Mouse (Mus musculus): Measurements from ENCODE around the gene Bmp2. TPM values are rescaled to one million over a fixed set of nuclear protein-coding genes. Genes with fewer than 3 reads are reported as not detected.
A peak's percentile ranks its signal among the peaks of the same experiment; 100 is the strongest.

Gene Bmp2
- polyA plus RNA-seq, 1 experiment from 2014 or later = 0.78 TPM

GRCm38 (mm10) chr2:133553911-133554285, 1.9 kb downstream of the Bmp2 start:
- peaks cover 37% of the 10 kb centered on the region for H3K27me3 ChIP-seq (ENCODE audit: control insufficient read depth, insufficient read depth, low read length)
- WGBS = 36% methylated on average over 9 of the region's 9 CpGs
- no peak overlapping the region for H3K27ac ChIP-seq (ENCODE audit: low read depth, low read length)
- ATAC-seq (ENCODE audit: low read depth) = no peak
- H3K4me3 ChIP-seq (ENCODE audit: low read depth, low read length) = peak overlapping the region; percentile 35
- H3K4me1 ChIP-seq (ENCODE audit: control insufficient read depth, insufficient read depth, low read length) = peaks cover 8% of the 10 kb centered on the region
- peak overlapping the region; percentile 39 for H3K9ac ChIP-seq (replicated peaks; ENCODE audit: low read depth, low read length)
- H3K4me2 ChIP-seq (ENCODE audit: low read depth, low read length) = peak overlapping the region; percentile 97
- H3K36me3 ChIP-seq (ENCODE audit: control insufficient read depth, insufficient read depth, low read length) = no peaks in the 10 kb centered on the region
- no peaks in the 10 kb centered on the region for H3K9me3 ChIP-seq (ENCODE audit: control insufficient read depth, low read length)

GRCm38 (mm10) chr2:133554286-133555021, 2.5 kb downstream of the Bmp2 start:
- Histone ChIP-seq H3K4me2 (ENCODE audit: low read depth, low read length) (peak overlapping the region; percentile 97), H3K36me3 (ENCODE audit: control insufficient read depth, insufficient read depth, low read length) (no peaks in the 10 kb centered on the region), H3K9me3 (ENCODE audit: control insufficient read depth, low read length) (no peaks in the 10 kb centered on the region), H3K9ac (replicated peaks; ENCODE audit: low read depth, low read length) (peak overlapping the region; percentile 39), H3K27me3 (ENCODE audit: control insufficient read depth, insufficient read depth, low read length) (peaks cover 37% of the 10 kb centered on the region), H3K4me3 (ENCODE audit: low read depth, low read length) (peak overlapping the region; percentile 35), H3K4me1 (ENCODE audit: control insufficient read depth, insufficient read depth, low read length) (peaks cover 8% of the 10 kb centered on the region), H3K27ac (ENCODE audit: low read depth, low read length) (no peak overlapping the region)
- WGBS = 1% methylated on average over 47 of the region's 55 CpGs
- ATAC-seq (ENCODE audit: low read depth) = peak; percentile 33; the same call in 1 of the 2 replicates

- Histone ChIP-seq H3K9ac (replicated peaks; ENCODE audit: low read depth, low read length) (no peak overlapping the region), H3K4me3 (ENCODE audit: low read depth, low read length) (no peak overlapping the region), H3K27ac (ENCODE audit: low read depth, low read length) (no peak overlapping the region), H3K36me3 (ENCODE audit: control insufficient read depth, insufficient read depth, low read length) (no peaks in the 10 kb centered on the region), H3K27me3 (ENCODE audit: control insufficient read depth, insufficient read depth, low read length) (no peaks in the 10 kb centered on the region), H3K9me3 (ENCODE audit: control insufficient read depth, low read length) (no peaks in the 10 kb centered on the region), H3K4me1 (ENCODE audit: control insufficient read depth, insufficient read depth, low read length) (no peaks in the 10 kb centered on the region), H3K4me2 (ENCODE audit: low read depth, low read length) (no peak overlapping the region)
- no peak for ATAC-seq (ENCODE audit: low read depth)
- 81% methylated on average over 10 of the region's 10 CpGs for WGBS
Observed at GRCm38 (mm10) chr2:133564248-133564886, 12.4 kb downstream of the Bmp2 start.

GRCm38 (mm10) chr2:133565424-133565823, 13.5 kb downstream of the Bmp2 start:
- ATAC-seq (ENCODE audit: low read depth) = no peak
- no peaks in the 10 kb centered on the region for H3K4me1 ChIP-seq (ENCODE audit: control insufficient read depth, insufficient read depth, low read length)

GRCm38 (mm10) chr2:133565995-133566710, 14.2 kb downstream of the Bmp2 start:
- no peak overlapping the region for H3K9ac ChIP-seq (replicated peaks; ENCODE audit: low read depth, low read length)
- 59% methylated on average over 14 of the region's 14 CpGs for WGBS
- no peak overlapping the region for H3K27ac ChIP-seq (ENCODE audit: low read depth, low read length)
- H3K27me3 ChIP-seq (ENCODE audit: control insufficient read depth, insufficient read depth, low read length) = no peaks in the 10 kb centered on the region
- no peak overlapping the region for H3K4me3 ChIP-seq (ENCODE audit: low read depth, low read length)
- H3K9me3 ChIP-seq (ENCODE audit: control insufficient read depth, low read length) = no peaks in the 10 kb centered on the region
- no peak for ATAC-seq (ENCODE audit: low read depth)
- H3K4me2 ChIP-seq (ENCODE audit: low read depth, low read length) = no peak overlapping the region
- no peaks in the 10 kb centered on the region for H3K36me3 ChIP-seq (ENCODE audit: control insufficient read depth, insufficient read depth, low read length)
- no peaks in the 10 kb centered on the region for H3K4me1 ChIP-seq (ENCODE audit: control insufficient read depth, insufficient read depth, low read length)

More at GRCm38 (mm10) chr2:133565424-133565823, 13.5 kb downstream of the Bmp2 start:
- no peak overlapping the region for H3K9ac ChIP-seq (replicated peaks; ENCODE audit: low read depth, low read length)
- no peaks in the 10 kb centered on the region for H3K27me3 ChIP-seq (ENCODE audit: control insufficient read depth, insufficient read depth, low read length)
- H3K9me3 ChIP-seq (ENCODE audit: control insufficient read depth, low read length) = no peaks in the 10 kb centered on the region
- no peak overlapping the region for H3K4me3 ChIP-seq (ENCODE audit: low read depth, low read length)
- H3K4me2 ChIP-seq (ENCODE audit: low read depth, low read length) = no peak overlapping the region
- 94% methylated on average over 5 of the region's 5 CpGs for WGBS
- H3K36me3 ChIP-seq (ENCODE audit: control insufficient read depth, insufficient read depth, low read length) = no peaks in the 10 kb centered on the region
- no peak overlapping the region for H3K27ac ChIP-seq (ENCODE audit: low read depth, low read length)

- Histone ChIP-seq H3K4me1 (ENCODE audit: control insufficient read depth, insufficient read depth, low read length) (no peaks in the 10 kb centered on the region), H3K9me3 (ENCODE audit: control insufficient read depth, low read length) (no peaks in the 10 kb centered on the region), H3K4me3 (ENCODE audit: low read depth, low read length) (no peak overlapping the region), H3K4me2 (ENCODE audit: low read depth, low read length) (no peak overlapping the region), H3K27ac (ENCODE audit: low read depth, low read length) (no peak overlapping the region), H3K9ac (replicated peaks; ENCODE audit: low read depth, low read length) (no peak overlapping the region), H3K27me3 (ENCODE audit: control insufficient read depth, insufficient read depth, low read length) (no peaks in the 10 kb centered on the region), H3K36me3 (ENCODE audit: control insufficient read depth, insufficient read depth, low read length) (no peaks in the 10 kb centered on the region)
- no peak for ATAC-seq (ENCODE audit: low read depth)
- WGBS = 68% methylated on average over 12 of the region's 12 CpGs
Observed at GRCm38 (mm10) chr2:133591562-133592255, 39.8 kb downstream of the Bmp2 start.

Small RNA genes lying within 50 kb of the gene (microRNA-seq; reads per million reads assigned to microRNA genes)
- gene Mir3090 = not detected
